Comparison of ENCODE assay signal across 7 mouse cellular contexts in the genomic region with DNA sequence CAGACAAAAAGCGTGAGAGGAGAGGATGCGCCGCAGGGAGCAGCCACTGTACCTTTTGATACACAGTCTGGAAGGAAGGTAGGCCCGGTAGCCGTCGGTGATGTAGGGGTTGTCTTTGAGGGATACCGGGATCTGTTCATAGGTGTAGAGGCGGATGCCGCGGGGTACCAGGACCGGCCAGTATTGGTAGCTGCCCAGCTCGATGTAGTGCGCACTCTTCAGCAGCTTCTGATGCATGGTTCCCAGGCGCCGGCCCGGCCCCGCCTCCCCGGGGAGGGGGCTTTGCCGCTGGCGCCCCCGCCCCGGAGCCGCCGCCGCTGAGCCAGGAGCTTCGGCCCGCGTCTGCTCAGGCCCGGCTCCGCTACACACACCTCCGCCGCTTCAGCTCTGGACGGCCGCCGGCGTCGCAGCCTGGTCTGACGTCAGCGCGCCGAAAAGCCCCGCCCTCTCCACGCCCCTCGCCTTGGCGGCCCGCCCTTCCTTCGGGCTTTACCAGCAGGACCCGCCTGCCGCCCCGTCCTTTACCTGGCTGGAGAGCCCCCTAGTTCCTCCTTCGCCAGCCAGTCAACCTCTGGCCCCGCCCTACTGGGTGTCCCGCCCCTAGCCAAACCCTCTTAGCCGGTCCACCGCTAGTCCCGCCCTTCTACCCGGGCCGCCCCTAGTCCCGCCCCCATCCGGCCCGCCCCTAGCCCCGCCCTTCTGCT. TPM values are rescaled to one million over a fixed set of nuclear protein-coding genes. Genes with fewer than 3 reads are reported as not detected.
DNase-seq lines count a peak whose midpoint lies in the region; ATAC-seq and TF ChIP-seq lines count a peak whose summit lies in the region.

A gene (minus strand): TSS at position 390 of the 704 bp plus-strand sequence.

- no peak for TF ChIP-seq POLR2A in small intestine, adult 2 months (IDR thresholded peaks at IDR 0.05; ENCODE audit: low read depth, low read length)

- H3K4me1 ChIP-seq in intestine, postnatal 0 days (replicated peaks; ENCODE audit: control insufficient read depth, insufficient read depth, low read length) = no peaks in the 10 kb centered on the region
- peaks cover 11% of the 10 kb centered on the region for H3K4me1 ChIP-seq in midbrain, embryonic 12.5 days
- H3K4me1 ChIP-seq in small intestine, adult 2 months (ENCODE audit: control insufficient read depth, insufficient read depth, insufficient read length, low read length) = no peaks in the 10 kb centered on the region; the same call in 1 of the 2 replicates

- DNase-seq in adrenal gland, adult 8-10 months = peak; percentile 97
- DNase-seq in embryo, embryonic 9.5 days (ENCODE audit: extremely low spot score) = peak; percentile 97
- DNase-seq in gonadal fat pad, adult 2 months (ENCODE audit: low read depth) = no peak
- DNase-seq in left cerebral cortex, postnatal 4 days = peak; percentile 99

- H3K9ac ChIP-seq in intestine, postnatal 0 days (ENCODE audit: low read depth, low read length) = peak within 1 kb of the TSS; percentile 40
- peak within 1 kb of the TSS; percentile 69 for H3K9ac ChIP-seq in midbrain, embryonic 12.5 days (replicated peaks)

- no peaks in the 10 kb centered on the region for H3K9me3 ChIP-seq in intestine, postnatal 0 days (ENCODE audit: control insufficient read depth)
- H3K9me3 ChIP-seq in midbrain, embryonic 12.5 days = no peaks in the 10 kb centered on the region

- peak within 1 kb of the TSS; percentile 61 for H3K4me3 ChIP-seq in intestine, postnatal 0 days (ENCODE audit: low read depth, low read length)
- peak within 1 kb of the TSS; percentile 74 for H3K4me3 ChIP-seq in midbrain, embryonic 12.5 days
- peak within 1 kb of the TSS; percentile 76 for H3K4me3 ChIP-seq in small intestine, adult 2 months (ENCODE audit: low read depth, low read length)

- peak within 1 kb of the TSS; percentile 87 for H3K4me2 ChIP-seq in intestine, postnatal 0 days (replicated peaks; ENCODE audit: low read depth)
- H3K4me2 ChIP-seq in midbrain, embryonic 12.5 days (replicated peaks) = peak within 1 kb of the TSS; percentile 62

- H3K27ac ChIP-seq in intestine, postnatal 0 days (ENCODE audit: low read depth, low read length) = no peak within 1 kb of the TSS
- H3K27ac ChIP-seq in midbrain, embryonic 12.5 days (replicated peaks) = peak within 1 kb of the TSS; percentile 69
- no peak within 1 kb of the TSS for H3K27ac ChIP-seq in small intestine, adult 2 months (ENCODE audit: insufficient read depth, low read depth, low read length)

- H3K27me3 ChIP-seq in intestine, postnatal 0 days (replicated peaks; ENCODE audit: control insufficient read depth, insufficient read depth, low read length) = no peaks in the 10 kb centered on the region
- H3K27me3 ChIP-seq in midbrain, embryonic 12.5 days = no peaks in the 10 kb centered on the region
- 0 out of 2 replicates have a peak, but pooled peaks cover 2% of the 10 kb centered on the region for H3K27me3 ChIP-seq in small intestine, adult 2 months (ENCODE audit: control insufficient read depth, insufficient read depth, low read length)

- H3K36me3 ChIP-seq in intestine, postnatal 0 days (ENCODE audit: control insufficient read depth, insufficient read depth) = no peaks in the 10 kb centered on the region
- peaks cover 3% of the 10 kb centered on the region; the same call in 1 of the 2 replicates for H3K36me3 ChIP-seq in midbrain, embryonic 12.5 days
- H3K36me3 ChIP-seq in small intestine, adult 2 months (ENCODE audit: control insufficient read depth, insufficient read depth, low read length) = no peaks in the 10 kb centered on the region

- WGBS in intestine, postnatal 0 days = 0% methylated on average over 58 of the region's 62 CpGs
- WGBS in midbrain, embryonic 12.5 days = under 1% methylated on average over 59 of the region's 62 CpGs
- under 1% methylated on average over 61 of the region's 62 CpGs for WGBS in small intestine, adult 2 months

- peak; percentile 99 for ATAC-seq in intestine, postnatal 0 days
- ATAC-seq in midbrain, embryonic 12.5 days (ENCODE audit: low FRiP score, low read depth) = peak; percentile 99

- no peak for TF ChIP-seq CTCF in intestine, postnatal 0 days (IDR thresholded peaks at IDR 0.05; ENCODE audit: low read depth)
- no peak for TF ChIP-seq CTCF in small intestine, adult 2 months (IDR thresholded peaks at IDR 0.05; ENCODE audit: extremely low read depth, insufficient read length, insufficient replicate concordance, low read depth, low read length)

- intact Hi-C loops in left cerebral cortex, postnatal 4 days (cut with DNase I) = no loop called here

RNA-seq across cellular contexts. Expression of the gene that starts here (rescaled TPM):
- 1 to 10 TPM; 6.9 to 8.8 (median 7.5) TPM for total RNA-seq in adrenal gland, adult 8-10 months (2022)
- 10.6 and 11.1 TPM in 2 replicates for polyA plus RNA-seq in gonadal fat pad, adult 2 months (2012; rRNA removed)
- 0.50 and 0.69 TPM in 2 replicates for polyA plus RNA-seq in intestine, postnatal 0 days (2015; fragmentation: Nextera tagmentation; extraction: Ambion mirVana)
- 10 to 100 TPM; 40.4 to 43.8 TPM for total RNA-seq in left cerebral cortex, postnatal 4 days (2021)
- 17.9 and 20.0 TPM in 2 replicates for polyA plus RNA-seq in midbrain, embryonic 12.5 days (2016; fragmentation: Nextera tagmentation; extraction: Ambion mirVana)
- 0.57 and 1.0 TPM in 2 replicates for polyA plus RNA-seq in small intestine, adult 2 months (2012; rRNA removed)

Comparison
In these comparisons a context has a peak if more than half of its experiments do, and no peak if none do; other contexts are left out.
1. RNA of the gene that starts here (total RNA-seq): 40.4 to 43.8 TPM in left cerebral cortex, postnatal 4 days; 6.9 to 8.8 TPM in adrenal gland, adult 8-10 months; every median in the first group is over 4 times any median in the second.
2. Peak in ATAC-seq, H3K4me3 ChIP-seq, H3K9ac ChIP-seq and H3K4me2 ChIP-seq in intestine, postnatal 0 days; RNA of the gene not detected or under 1 TPM.
3. Peak in every context shown above with its lines, with median percentiles within 50 percentile points of each other: H3K4me3 ChIP-seq.